Mouse (Mus musculus) cortical plate, adult 2 months (tissue): ENCODE measurements around the gene Mrpl38.
"Not testable (repeated sequence)": the region's sequence is repeated elsewhere in the genome, so short reads cannot be mapped to it uniquely, and the experiment has no call there.

Experiments used
- CTCF ChIP-seq: fragments of 200-500 bp; IDR thresholded peaks from 2 replicates; pipeline ENCODE4 v1.5.1; 2011; ENCODE audit warnings: mild to moderate bottlenecking, control low read depth, low read length; ENCODE audit not compliant: insufficient read depth; ENCODE audit errors: extremely low read depth
- POLR2A ChIP-seq: fragments of 200-500 bp; IDR thresholded peaks from 2 replicates; pipeline ENCODE4 v1.6.1; 2011; ENCODE audit warnings: mild to moderate bottlenecking, low read length, control low read depth; ENCODE audit not compliant: insufficient read depth; ENCODE audit errors: extremely low read depth

- not testable (repeated sequence) for TF ChIP-seq CTCF, POLR2A
Observed at GRCm38 (mm10) chr11:116092959-116093358, 45.7 kb downstream of the Mrpl38 start.
